ENCODE assay signal across 9 mouse cellular contexts in the genomic region with DNA sequence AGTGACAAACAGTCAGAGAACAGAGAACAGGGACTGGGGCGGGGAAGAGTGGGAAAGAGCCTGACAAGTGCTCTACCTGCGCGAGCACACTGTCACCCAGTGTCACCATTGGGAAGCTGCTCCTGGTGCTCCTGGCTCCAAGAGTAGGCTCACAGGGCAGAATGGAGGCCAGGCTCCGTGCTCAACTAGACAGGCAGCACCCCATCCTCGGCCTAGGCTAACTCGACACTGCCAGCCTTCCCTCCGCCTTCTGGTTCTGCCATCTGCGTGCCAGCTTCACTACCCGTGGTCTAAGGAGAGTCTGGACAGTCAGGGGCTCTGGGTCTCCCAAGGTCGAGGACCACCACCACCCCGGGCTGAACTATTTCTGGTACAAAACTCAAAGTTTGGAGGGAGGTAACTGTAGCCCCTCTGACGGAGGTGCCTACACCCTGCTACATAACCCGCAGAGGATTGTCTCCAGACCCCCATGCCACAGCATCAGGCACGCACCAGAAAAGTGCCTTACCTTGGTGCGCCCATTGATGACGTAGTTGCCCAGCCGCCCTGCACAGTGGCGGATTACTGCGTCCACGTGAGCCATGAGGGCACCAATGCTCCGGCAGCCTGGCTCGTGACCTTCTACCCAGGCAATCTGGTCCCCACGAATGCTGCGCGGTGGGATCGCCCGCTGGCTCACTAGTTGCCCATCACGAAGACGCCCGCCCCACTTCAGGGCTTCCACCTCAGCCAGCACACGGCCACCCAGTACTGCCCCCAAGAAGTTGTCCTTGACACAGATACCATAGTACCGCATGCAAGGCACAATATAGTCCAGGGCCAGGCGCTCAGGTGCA. TPM values are rescaled to one million over a fixed set of nuclear protein-coding genes. Genes with fewer than 3 reads are reported as not detected.
A peak's percentile ranks its signal among the peaks of the same experiment; 100 is the strongest.
DNase-seq lines count a peak whose midpoint lies in the region; ATAC-seq and TF ChIP-seq lines count a peak whose summit lies in the region.
"Had no signal": no experiment of that assay in that cellular context is flagged by ENCODE, and none has a peak within 500 bp of the region (broad histone marks: within the 10 kb centered on the region; RNA-seq: fewer than 3 reads in every experiment).

No protein-coding gene starts in this region.

- no peak for TF ChIP-seq POLR2A in limb, embryonic 14.5 days (IDR thresholded peaks at IDR 0.05; ENCODE audit: borderline replicate concordance, extremely low read depth, insufficient read depth, insufficient read length)

- no peak for DNase-seq in heart, postnatal 25 days (ENCODE audit: low spot score)
- DNase-seq in adrenal gland, postnatal 25 days = peak; percentile 56
- DNase-seq in limb, embryonic 14.5 days (ENCODE audit: low spot score) = no peak
- DNase-seq in urinary bladder, postnatal 4 days (ENCODE audit: low spot score in 2 of 2) = no peak
- DNase-seq in adipocyte (ENCODE audit: low spot score) = no peak
- DNase-seq in thymus, postnatal 36 days = no peak

- H3K27ac ChIP-seq in heart, embryonic 11.5 days (ENCODE audit: low read depth, low read length) = no peak overlapping the region
- H3K27ac ChIP-seq in heart, embryonic 14.5 days (replicated peaks in 1 of 2; ENCODE audit: control insufficient read depth in 1 of 2, insufficient read depth in 1 of 2, low read depth in 2 of 2, low read length in 2 of 2) = no peak overlapping the region
- no peak overlapping the region for H3K27ac ChIP-seq in limb, embryonic 14.5 days (replicated peaks; ENCODE audit: low read depth, low read length)

- no peaks in the 10 kb centered on the region for H3K9me3 ChIP-seq in heart, embryonic 11.5 days (replicated peaks; ENCODE audit: control insufficient read depth, low read length)
- H3K9me3 ChIP-seq in heart, embryonic 14.5 days (ENCODE audit: control insufficient read depth, low read length) = no peaks in the 10 kb centered on the region
- no peaks in the 10 kb centered on the region for H3K9me3 ChIP-seq in limb, embryonic 14.5 days (ENCODE audit: control insufficient read depth, low read length)

- peaks cover 31% of the 10 kb centered on the region for H3K4me1 ChIP-seq in heart, embryonic 11.5 days (ENCODE audit: control insufficient read depth, insufficient read depth, low read length)
- H3K4me1 ChIP-seq in heart, embryonic 14.5 days (ENCODE audit: control insufficient read depth in 2 of 2, insufficient read depth in 2 of 2, low read length in 2 of 2) = peaks cover 32 to 61% of the 10 kb centered on the region in 2 experiments
- H3K4me1 ChIP-seq in limb, embryonic 14.5 days (ENCODE audit: control insufficient read depth, insufficient read depth, low read length) = peaks cover 29% of the 10 kb centered on the region

- H3K27me3 ChIP-seq in heart, embryonic 11.5 days (ENCODE audit: control insufficient read depth, insufficient read depth, low read length) = no peaks in the 10 kb centered on the region
- no peaks in the 10 kb centered on the region for H3K27me3 ChIP-seq in heart, embryonic 14.5 days (ENCODE audit: control insufficient read depth, insufficient read depth, low read length)
- no peaks in the 10 kb centered on the region for H3K27me3 ChIP-seq in limb, embryonic 14.5 days (ENCODE audit: control insufficient read depth, insufficient read depth, low read length)

- H3K9ac ChIP-seq in heart, embryonic 11.5 days (ENCODE audit: low read depth, low read length) = peak overlapping the region; percentile 47
- H3K9ac ChIP-seq in heart, embryonic 14.5 days (ENCODE audit: low read length) = peak overlapping the region; percentile 49
- H3K9ac ChIP-seq in limb, embryonic 14.5 days (ENCODE audit: low read depth, low read length, severe bottlenecking) = peak overlapping the region; percentile 86

- no peak for ATAC-seq in heart, embryonic 11.5 days (replicated peaks; ENCODE audit: insufficient number of reproducible peaks, low FRiP score, low TSS enrichment)
- no peak for ATAC-seq in heart, embryonic 14.5 days (ENCODE audit: insufficient number of reproducible peaks, insufficient read depth, low FRiP score, low read depth)
- ATAC-seq in limb, embryonic 14.5 days (ENCODE audit: low FRiP score, low read depth) = no peak

- peaks cover 7% of the 10 kb centered on the region; the same call in 1 of the 2 replicates for H3K36me3 ChIP-seq in heart, embryonic 11.5 days (ENCODE audit: control insufficient read depth, insufficient read depth, low read length)
- peaks cover 46% of the 10 kb centered on the region for H3K36me3 ChIP-seq in heart, embryonic 14.5 days (ENCODE audit: control insufficient read depth, insufficient read depth, low read length)
- H3K36me3 ChIP-seq in limb, embryonic 14.5 days (ENCODE audit: control insufficient read depth, insufficient read depth, low read length) = peaks cover 52% of the 10 kb centered on the region

- intact Hi-C loops in heart, postnatal 25 days (cut with DNase I) = no loop called here

- H3K4me2 ChIP-seq in heart, embryonic 11.5 days = peak overlapping the region; percentile 82
- peak overlapping the region; percentile 83 for H3K4me2 ChIP-seq in heart, embryonic 14.5 days (ENCODE audit: low read length)
- H3K4me2 ChIP-seq in limb, embryonic 14.5 days (replicated peaks; ENCODE audit: low read depth, low read length, severe bottlenecking) = peak overlapping the region; percentile 72

- 77% methylated on average over 33 of the region's 33 CpGs for WGBS in heart, embryonic 11.5 days (ENCODE audit: insufficient replicate concordance)
- 75% methylated on average over 31 of the region's 33 CpGs for WGBS in heart, embryonic 14.5 days
- 86% methylated on average over 32 of the region's 33 CpGs for WGBS in limb, embryonic 14.5 days

- H3K4me3 ChIP-seq in heart, embryonic 11.5 days (ENCODE audit: low read depth, low read length) = peak overlapping the region; percentile 78; the same call in 1 of the 2 replicates
- peak overlapping the region; percentile 5 to 77; a peak in 2 of 4 replicates for H3K4me3 ChIP-seq in heart, embryonic 14.5 days (ENCODE audit: control insufficient read depth in 1 of 2, insufficient read depth in 1 of 2, low read depth in 1 of 2, low read length in 2 of 2)
- H3K4me3 ChIP-seq in limb, embryonic 14.5 days (replicated peaks; ENCODE audit: low read length) = peak overlapping the region; percentile 66

RNA-seq across cellular contexts. Expression of a gene that starts 2.3 kb away (rescaled TPM):
- 27.4 and 29.0 TPM in 2 replicates for polyA plus RNA-seq in heart, embryonic 11.5 days (2014; fragmentation: Nextera tagmentation; extraction: Ambion mirVana)
- total RNA-seq in heart, postnatal 25 days (2021) = 10 to 100 TPM; 60.6 to 61.7 TPM
- total RNA-seq in adrenal gland, postnatal 25 days (2021) = 108 and 120 TPM in 2 replicates
- 26.7 and 31.2 TPM in 2 replicates for polyA plus RNA-seq in heart, embryonic 14.5 days (2014; fragmentation: Nextera tagmentation; extraction: Ambion mirVana)
- polyA plus RNA-seq in limb, embryonic 14.5 days (2012; rRNA removed) = 88.3 and 96.4 TPM in 2 replicates
- polyA plus RNA-seq in limb, embryonic 14.5 days (2014; fragmentation: Nextera tagmentation; extraction: Ambion mirVana) = 41.9 and 49.2 TPM in 2 replicates

RNA-seq across cellular contexts. Expression of a gene that starts 10.8 kb away (rescaled TPM):
- polyA plus RNA-seq in heart, embryonic 11.5 days (2014; fragmentation: Nextera tagmentation; extraction: Ambion mirVana) = 0.13 TPM in 1 of 2 replicates, not detected in the other
- total RNA-seq in heart, postnatal 25 days (2021) = not detected
- total RNA-seq in adrenal gland, postnatal 25 days (2021) = not detected in 2 replicates
- polyA plus RNA-seq in heart, embryonic 14.5 days (2014; fragmentation: Nextera tagmentation; extraction: Ambion mirVana) = 0.22 TPM in 1 of 2 replicates, not detected in the other
- not detected in 2 replicates for polyA plus RNA-seq in limb, embryonic 14.5 days (2012; rRNA removed)
- polyA plus RNA-seq in limb, embryonic 14.5 days (2014; fragmentation: Nextera tagmentation; extraction: Ambion mirVana) = not detected in 2 replicates
- total RNA-seq: MEL had no signal

RNA-seq across cellular contexts. Expression of a gene that starts 14.4 kb away (rescaled TPM):
- polyA plus RNA-seq in heart, embryonic 11.5 days (2014; fragmentation: Nextera tagmentation; extraction: Ambion mirVana) = 44.3 and 49.7 TPM in 2 replicates
- 10 to 100 TPM; 12.0 to 13.7 TPM for total RNA-seq in heart, postnatal 25 days (2021)
- total RNA-seq in adrenal gland, postnatal 25 days (2021) = 65.7 and 78.2 TPM in 2 replicates
- 42.4 and 43.4 TPM in 2 replicates for polyA plus RNA-seq in heart, embryonic 14.5 days (2014; fragmentation: Nextera tagmentation; extraction: Ambion mirVana)
- polyA plus RNA-seq in limb, embryonic 14.5 days (2012; rRNA removed) = 78.3 and 93.5 TPM in 2 replicates
- 61.5 and 70.9 TPM in 2 replicates for polyA plus RNA-seq in limb, embryonic 14.5 days (2014; fragmentation: Nextera tagmentation; extraction: Ambion mirVana)

RNA-seq across cellular contexts. Expression of a gene that starts 16.6 kb away (rescaled TPM):
- polyA plus RNA-seq in heart, embryonic 11.5 days (2014; fragmentation: Nextera tagmentation; extraction: Ambion mirVana) = 0.67 TPM in 1 of 2 replicates, not detected in the other
- not detected for total RNA-seq in heart, postnatal 25 days (2021)
- total RNA-seq in adrenal gland, postnatal 25 days (2021) = 0.62 TPM in 1 of 2 replicates, not detected in the other
- polyA plus RNA-seq in heart, embryonic 14.5 days (2014; fragmentation: Nextera tagmentation; extraction: Ambion mirVana) = not detected in 2 replicates
- 5.2 and 9.0 TPM in 2 replicates for polyA plus RNA-seq in limb, embryonic 14.5 days (2012; rRNA removed)
- polyA plus RNA-seq in limb, embryonic 14.5 days (2014; fragmentation: Nextera tagmentation; extraction: Ambion mirVana) = 0.58 and 0.62 TPM in 2 replicates
- total RNA-seq: MEL had no signal

RNA-seq across cellular contexts. Expression of a gene that starts 16.6 kb away (rescaled TPM):
- polyA plus RNA-seq in heart, embryonic 11.5 days (2014; fragmentation: Nextera tagmentation; extraction: Ambion mirVana) = 0.34 and 0.44 TPM in 2 replicates
- total RNA-seq in heart, postnatal 25 days (2021) = not detected
- total RNA-seq in adrenal gland, postnatal 25 days (2021) = not detected in 2 replicates
- 0.53 and 1.3 TPM in 2 replicates for polyA plus RNA-seq in heart, embryonic 14.5 days (2014; fragmentation: Nextera tagmentation; extraction: Ambion mirVana)
- 193 and 236 TPM in 2 replicates for polyA plus RNA-seq in limb, embryonic 14.5 days (2012; rRNA removed)
- 147 and 156 TPM in 2 replicates for polyA plus RNA-seq in limb, embryonic 14.5 days (2014; fragmentation: Nextera tagmentation; extraction: Ambion mirVana)
